Mouse (Mus musculus) CH12.LX (cell line): Measurements from ENCODE around the gene Slc36a3. TPM values are rescaled to one million over a fixed set of nuclear protein-coding genes. Genes with fewer than 3 reads are reported as not detected.

Experiments
- DNase-seq: peaks from one replicate; pipeline ENCODE4 v3.0.0-alpha.2; 2013; ENCODE audit errors: extremely low read depth
- H3K27ac ChIP-seq: 2 replicates; pipeline ENCODE4 v1.5.1; 2012; ENCODE audit warnings: low read depth, mild to moderate bottlenecking, control low read depth, moderate library complexity; ENCODE audit not compliant: insufficient read depth
- H3K27me3 ChIP-seq: replicated peaks from 2 replicates; pipeline ENCODE3; 2012; ENCODE audit warnings: inconsistent platforms
- H3K36me3 ChIP-seq, 2 experiments: replicated peaks in 1 of 2; 2 replicates each; pipeline versions ENCODE3 to v1.6.1; 2012; ENCODE audit warnings: inconsistent platforms in 1 of 2, low read length in 1 of 2, mild to moderate bottlenecking in 1 of 2, mixed read lengths in 1 of 2, moderate library complexity in 1 of 2; ENCODE audit not compliant: control insufficient read depth in 1 of 2, insufficient read depth in 1 of 2
- H3K4me1 ChIP-seq, 2 experiments: 2 replicates each; pipeline ENCODE4 v1.6.1; 2012; ENCODE audit warnings: inconsistent platforms in 1 of 2, moderate library complexity in 1 of 2; ENCODE audit not compliant: insufficient read depth in 2 of 2, control insufficient read depth in 1 of 2
- H3K4me2 ChIP-seq: 2 replicates; pipeline ENCODE4 v1.6.1; 2012; ENCODE audit warnings: low read depth, mild to moderate bottlenecking, control low read depth; ENCODE audit not compliant: poor library complexity, insufficient read depth, severe bottlenecking
- H3K4me3 ChIP-seq, 3 experiments: fragments of 150-350 bp in 1 of 3; sonication (generic) in 1 of 3; replicated peaks in 1 of 3; 2 replicates each; pipeline versions ENCODE3 to v1.5.1; 2011 to 2012; ENCODE audit warnings: low read depth in 2 of 3, low read length in 2 of 3, mild to moderate bottlenecking in 2 of 3, moderate library complexity in 2 of 3, control low read depth in 1 of 3, improper control_type of control experiment in 1 of 3, inconsistent platforms in 1 of 3, mixed read lengths in 1 of 3; ENCODE audit not compliant: poor library complexity in 1 of 3
- H3K79me2 ChIP-seq: replicated peaks from 2 replicates; pipeline ENCODE4 v1.6.1; 2012; ENCODE audit warnings: mild to moderate bottlenecking, moderate library complexity; ENCODE audit not compliant: control insufficient read depth, poor library complexity, insufficient read depth, severe bottlenecking; ENCODE audit errors: extremely low read depth
- H3K9ac ChIP-seq: 2 replicates; pipeline ENCODE4 v1.6.1; 2012; ENCODE audit warnings: low read depth, mild to moderate bottlenecking, control low read depth, moderate library complexity; ENCODE audit not compliant: insufficient read depth
- H3K9me3 ChIP-seq: replicated peaks from 2 replicates; pipeline ENCODE3; 2012; ENCODE audit warnings: low read length, inconsistent platforms, mixed read lengths
- BHLHE40 ChIP-seq: IDR thresholded peaks from 2 replicates; pipeline ENCODE4 v1.6.1; 2011; ENCODE audit warnings: mild to moderate bottlenecking, low read depth, low read length, improper control_type of control experiment
- E2F4 ChIP-seq: IDR thresholded peaks from 2 replicates; pipeline ENCODE4 v1.6.1; 2011; ENCODE audit warnings: low read depth, low read length, improper control_type of control experiment; ENCODE audit not compliant: insufficient replicate concordance
- EP300 ChIP-seq: IDR thresholded peaks from 2 replicates; pipeline ENCODE4 v1.6.1; 2011; ENCODE audit warnings: low read length, improper control_type of control experiment
- ETS1 ChIP-seq: conservative IDR thresholded peaks from 2 replicates; pipeline ENCODE4 v1.6.1; 2012; ENCODE audit warnings: low read depth, mild to moderate bottlenecking, inconsistent platforms, low read length, improper control_type of control experiment, moderate library complexity
- GABPA ChIP-seq: IDR thresholded peaks from 2 replicates; pipeline ENCODE4 v1.6.1; 2012; ENCODE audit warnings: low read depth, low read length, improper control_type of control experiment, inconsistent platforms; ENCODE audit not compliant: insufficient replicate concordance
- HCFC1 ChIP-seq: IDR thresholded peaks from 2 replicates; pipeline ENCODE4 v1.6.1; 2012; ENCODE audit warnings: low read depth, mild to moderate bottlenecking, inconsistent platforms, low read length, improper control_type of control experiment
- JUN ChIP-seq: IDR thresholded peaks from 2 replicates; pipeline ENCODE4 v1.6.1; 2011; ENCODE audit warnings: low read depth, mild to moderate bottlenecking, low read length, improper control_type of control experiment, moderate library complexity; ENCODE audit not compliant: insufficient read depth
- MAFK ChIP-seq: IDR thresholded peaks from 2 replicates; pipeline ENCODE4 v1.6.1; 2011; ENCODE audit warnings: low read length, improper control_type of control experiment; ENCODE audit not compliant: insufficient replicate concordance
- MAX ChIP-seq: IDR thresholded peaks from 2 replicates; pipeline ENCODE4 v1.6.1; 2011; ENCODE audit warnings: low read length, improper control_type of control experiment
- MAZ ChIP-seq: IDR thresholded peaks from 2 replicates; pipeline ENCODE4 v1.6.1; 2012; ENCODE audit warnings: low read depth, mild to moderate bottlenecking, inconsistent platforms, low read length, improper control_type of control experiment, moderate library complexity
- MXI1 ChIP-seq: IDR thresholded peaks from 2 replicates; pipeline ENCODE4 v1.6.1; 2011; ENCODE audit warnings: mild to moderate bottlenecking, low read depth, low read length, improper control_type of control experiment
- NELFE ChIP-seq: IDR thresholded peaks from 2 replicates; pipeline ENCODE4 v1.6.1; 2011; ENCODE audit warnings: low read depth, low read length, improper control_type of control experiment
- PAX5 ChIP-seq: IDR thresholded peaks from 2 replicates; pipeline ENCODE4 v1.6.1; 2012; ENCODE audit warnings: low read length, inconsistent platforms, mixed read lengths
- POLR2AphosphoS2 ChIP-seq: IDR thresholded peaks from 2 replicates; pipeline ENCODE4 v1.6.1; 2011; ENCODE audit warnings: low read depth, low read length, improper control_type of control experiment
- RAD21 ChIP-seq: IDR thresholded peaks from 2 replicates; pipeline ENCODE4 v1.6.1; 2011; ENCODE audit warnings: low read depth, mild to moderate bottlenecking, low read length, improper control_type of control experiment, moderate library complexity
- RCOR1 ChIP-seq: conservative IDR thresholded peaks from 2 replicates; pipeline ENCODE4 v1.6.1; 2012; ENCODE audit warnings: low read depth, mild to moderate bottlenecking, inconsistent platforms, low read length, improper control_type of control experiment
- SMC3 ChIP-seq: IDR thresholded peaks from 2 replicates; pipeline ENCODE4 v1.6.1; 2011; ENCODE audit warnings: low read depth, low read length, improper control_type of control experiment
- TBP ChIP-seq: conservative IDR thresholded peaks from 2 replicates; pipeline ENCODE4 v1.6.1; 2011; ENCODE audit warnings: low read depth, low read length, improper control_type of control experiment
- TCF12 ChIP-seq: IDR thresholded peaks from 2 replicates; pipeline ENCODE4 v1.6.1; 2014; ENCODE audit warnings: low read depth, mild to moderate bottlenecking, inconsistent platforms, low read length, improper control_type of control experiment
- UBTF ChIP-seq: IDR thresholded peaks from 2 replicates; pipeline ENCODE4 v1.6.1; 2012; ENCODE audit warnings: low read depth, mild to moderate bottlenecking, inconsistent platforms, low read length, improper control_type of control experiment, moderate library complexity
- USF1 ChIP-seq: IDR thresholded peaks from 2 replicates; pipeline ENCODE4 v1.6.1; 2014; ENCODE audit warnings: low read depth, mild to moderate bottlenecking, inconsistent platforms, low read length, improper control_type of control experiment
- USF2 ChIP-seq: conservative IDR thresholded peaks from 2 replicates; pipeline ENCODE4 v1.6.1; 2011; ENCODE audit warnings: low read depth, low read length, improper control_type of control experiment
- ZMIZ1 ChIP-seq: IDR thresholded peaks from 2 replicates; pipeline ENCODE4 v1.6.1; 2012; ENCODE audit warnings: low read depth, mild to moderate bottlenecking, inconsistent platforms, low read length, improper control_type of control experiment
- dilution Hi-C: fragments of 300-500 bp; cut with MboI; formaldehyde crosslinking; loops from 2 replicates; pipeline ENCODE4 v1.14.3; 2020; ENCODE audit warnings: low sequenced_read_pairs; ENCODE audit not compliant: extremely low pct_unique_long_range_greater_than_20kb, extremely low pct_ligation_motif_present
- in situ Hi-C: fragments of 300-500 bp; cut with MboI; formaldehyde crosslinking; loops from 3 replicates; pipeline ENCODE4 v1.14.3; 2019; ENCODE audit warnings: low sequenced_read_pairs, low pct_ligation_motif_present, low pct_unique_long_range_greater_than_20kb, mixed read lengths
- polyA plus RNA-seq: library from polyadenylated mRNA; unstranded; fragments of >175 nt; gene quantifications from 2 replicates; pipeline ENCODE4 v1.2.1, GENCODE M21; 2012; ENCODE audit warnings: low read depth; ENCODE audit not compliant: insufficient read length
- total RNA-seq, 2 experiments: library from RNA; depleted of rRNA; stranded (reverse); fragments of 300-350 nt in 1 of 2; fragments of >200 nt in 1 of 2; gene quantifications; 2 replicates each; pipeline ENCODE4 v1.2.3; 2012 to 2014

The Slc36a3 gene
- total and polyA plus RNA-seq, 3 experiments: 0.72 to 1.5 (median 0.72) TPM

DNA sequence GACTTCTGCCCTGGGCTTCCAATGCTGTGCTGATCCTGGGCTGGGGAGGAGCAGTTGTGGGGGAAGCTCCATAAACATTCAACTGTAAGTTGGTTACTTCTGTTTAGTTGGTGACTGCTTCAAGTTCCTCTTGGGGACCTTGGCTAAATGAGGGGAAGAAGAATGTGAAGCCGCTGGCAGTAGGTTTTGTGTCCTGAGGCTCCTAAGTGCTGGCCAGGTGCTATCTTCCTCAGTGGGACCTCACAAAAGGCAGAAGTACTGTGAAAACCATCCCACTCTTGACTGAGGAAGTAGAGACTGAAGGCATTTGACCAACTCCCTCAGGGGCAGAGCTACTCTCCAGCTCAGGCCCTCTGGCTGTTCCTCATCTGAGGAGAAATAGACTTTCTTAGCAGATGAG is 44.9 kb downstream of the Slc36a3 start:
- Histone ChIP-seq H3K9ac (no peak overlapping the region), H3K4me1 (peaks cover 0 to 26% of the 10 kb centered on the region in 2 experiments; a peak in 2 of 4 replicates), H3K36me3 (peaks cover 31 to 83% of the 10 kb centered on the region in 2 experiments), H3K27me3 (no peaks in the 10 kb centered on the region), H3K9me3 (no peaks in the 10 kb centered on the region), H3K4me3 (no peak overlapping the region), H3K79me2 (no peaks in the 10 kb centered on the region), H3K4me2 (no peak overlapping the region), H3K27ac (no peak overlapping the region)
- dilution Hi-C loops (no loop called here), in situ Hi-C loops (no loop called here)
- TF ChIP-seq ETS1 (no peak), USF2 (no peak), USF1 (no peak), POLR2AphosphoS2 (no peak), UBTF (no peak), RCOR1 (no peak), JUN (no peak), BHLHE40 (no peak), TCF12 (no peak), HCFC1 (no peak), TBP (no peak), GABPA (no peak), SMC3 (no peak), PAX5 (no peak)
- DNase-seq: no peak

- Histone ChIP-seq H3K79me2 (no peaks in the 10 kb centered on the region), H3K9ac (no peak overlapping the region), H3K4me3 (no peak overlapping the region), H3K4me2 (no peak overlapping the region), H3K36me3 (peaks cover 30 to 83% of the 10 kb centered on the region in 2 experiments), H3K4me1 (peaks cover 0 to 34% of the 10 kb centered on the region in 2 experiments; a peak in 2 of 4 replicates), H3K27me3 (no peaks in the 10 kb centered on the region), H3K27ac (no peak overlapping the region), H3K9me3 (no peaks in the 10 kb centered on the region)
- in situ Hi-C loops: no loop called here
- DNase-seq: no peak
- TF ChIP-seq ETS1 (no peak), HCFC1 (no peak), MAFK (no peak), MAX (no peak), TBP (no peak), NELFE (no peak), PAX5 (no peak), SMC3 (no peak), RAD21 (no peak), EP300 (no peak), E2F4 (no peak), USF1 (no peak), MAZ (no peak), ZMIZ1 (no peak), MXI1 (no peak)
- dilution Hi-C loops: no loop called here
These were observed 46.1 kb downstream of the Slc36a3 start for GRCm38 (mm10) chr11:55105389-55105788.
